Mouse (Mus musculus): Measurements from ENCODE around the gene Pdzk1.

Gene Pdzk1

DNA sequence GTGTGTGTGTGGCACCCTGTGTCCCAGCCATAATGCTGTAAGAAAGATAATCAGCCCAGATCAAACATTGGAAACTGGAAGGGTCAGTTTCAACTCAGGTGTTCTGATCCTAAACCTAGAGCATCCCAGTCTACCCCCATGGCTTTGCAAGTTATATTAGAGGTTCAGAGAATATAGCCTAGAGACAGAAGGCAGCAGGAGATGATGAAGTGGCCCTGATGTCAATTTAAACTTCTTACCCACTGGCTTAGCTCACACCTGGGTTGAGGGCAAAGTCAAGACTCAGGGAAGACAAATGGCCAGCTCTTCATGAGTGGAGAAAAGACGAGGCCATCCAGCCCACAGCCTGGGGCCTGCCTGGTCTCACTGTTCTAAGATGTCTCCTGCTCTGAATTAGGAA is at the start of gene Pdzk1, which contains the start of gene Cd160:
Gene Pdzk1 (plus strand): TSS at position 301 of the 400 bp plus-strand sequence.
Gene Cd160 (minus strand): TSS at position 368 of the 400 bp plus-strand sequence.
- DNase-seq, result no peak

DNA sequence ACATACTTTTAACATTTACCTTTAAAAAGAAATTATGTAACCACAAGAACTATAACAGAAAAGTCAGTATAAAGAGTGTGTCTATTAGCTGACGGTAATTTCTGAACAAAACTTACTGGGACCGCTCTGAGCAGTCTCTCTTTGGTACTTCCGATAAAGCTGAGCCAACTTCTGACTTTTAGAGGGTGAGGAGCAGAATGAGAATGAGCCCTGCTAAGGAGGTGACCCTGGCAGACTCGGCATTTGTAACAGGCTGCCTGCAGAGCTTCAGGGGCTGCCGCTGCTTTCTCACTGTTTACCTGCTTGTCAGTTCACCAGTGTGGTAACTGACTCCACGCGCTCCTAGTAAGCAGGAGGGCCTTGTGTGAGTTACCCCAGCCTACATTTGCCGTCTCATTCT is 46.8 kb upstream of the Pdzk1 start:
- DNase-seq, result no peak

GRCm38 (mm10) chr3:96787784-96788183 is 41.3 kb upstream of the Pdzk1 start:
- DNase-seq, result no peak

DNA sequence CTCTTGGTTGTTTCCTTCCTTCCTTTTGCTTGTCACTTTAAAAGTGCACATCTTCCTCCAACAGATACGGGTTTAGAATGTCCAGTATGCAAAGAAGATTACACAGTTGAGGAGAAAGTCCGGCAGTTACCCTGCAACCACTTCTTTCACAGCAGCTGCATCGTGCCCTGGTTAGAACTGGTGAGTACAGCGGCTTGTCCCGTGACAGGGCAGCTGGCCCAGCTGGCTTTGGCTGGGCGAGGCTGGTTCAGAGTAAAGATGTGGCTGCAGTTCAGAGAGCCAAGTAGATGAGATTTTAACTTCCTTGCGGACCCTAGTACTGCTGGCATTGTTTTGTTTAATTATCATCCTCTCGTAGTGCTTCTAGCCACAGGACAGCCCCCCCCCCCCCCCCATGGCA is 40.6 kb upstream of the Pdzk1 start:
- peak; percentile 29 for DNase-seq

GRCm38 (mm10) chr3:96800254-96800653 is 28.8 kb upstream of the Pdzk1 start:
- DNase-seq, result no peak

DNA sequence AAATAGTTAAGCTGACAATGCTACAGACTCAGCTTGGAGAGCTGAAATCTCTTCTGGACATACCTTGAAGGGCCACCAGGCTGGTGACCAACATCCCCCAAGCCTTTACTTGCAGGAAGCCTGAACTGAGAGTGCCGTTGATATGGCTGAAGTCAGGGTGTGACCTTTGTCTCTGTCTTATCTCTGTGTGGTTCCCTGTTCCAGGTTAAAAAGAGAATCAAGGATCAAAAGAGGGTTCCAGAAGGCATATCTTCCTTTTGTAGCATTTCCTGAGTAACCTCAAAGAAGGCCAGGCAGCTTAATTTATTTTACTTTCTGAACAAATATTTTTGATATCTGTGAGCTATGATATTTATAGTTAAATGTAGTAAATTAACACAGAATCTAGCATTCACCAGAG is 26.9 kb upstream of the Pdzk1 start:
- no peak for DNase-seq

GRCm38 (mm10) chr3:96808136-96808535 is 20.9 kb upstream of the Pdzk1 start:
- no peak for DNase-seq

- no peak for DNase-seq
Observed at GRCm38 (mm10) chr3:96808651-96809050, 20.4 kb upstream of the Pdzk1 start.

DNA sequence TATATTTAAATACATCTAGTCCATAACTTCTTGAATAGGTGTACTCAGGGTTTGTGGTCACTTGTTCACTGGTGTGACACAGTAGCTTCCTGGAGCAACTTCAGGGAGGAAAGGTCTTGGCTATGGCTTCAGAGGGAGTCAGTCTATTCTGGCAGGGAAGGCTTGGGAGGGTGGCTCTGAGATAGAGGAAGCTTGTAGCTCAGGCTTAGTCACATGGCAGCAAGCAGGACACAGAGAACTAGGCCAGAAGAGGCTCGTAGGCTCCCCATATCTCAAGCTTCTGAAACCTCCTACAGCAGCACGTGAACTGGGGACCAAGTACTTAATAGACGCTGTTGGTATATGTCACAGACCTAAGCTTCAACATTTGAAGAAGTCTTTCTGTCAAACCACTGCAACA is 17.9 kb upstream of the Pdzk1 start:
- DNase-seq, result no peak

GRCm38 (mm10) chr3:96812395-96813091 is 16.5 kb upstream of the Pdzk1 start:
- DNase-seq, result peak; percentile 72

DNA sequence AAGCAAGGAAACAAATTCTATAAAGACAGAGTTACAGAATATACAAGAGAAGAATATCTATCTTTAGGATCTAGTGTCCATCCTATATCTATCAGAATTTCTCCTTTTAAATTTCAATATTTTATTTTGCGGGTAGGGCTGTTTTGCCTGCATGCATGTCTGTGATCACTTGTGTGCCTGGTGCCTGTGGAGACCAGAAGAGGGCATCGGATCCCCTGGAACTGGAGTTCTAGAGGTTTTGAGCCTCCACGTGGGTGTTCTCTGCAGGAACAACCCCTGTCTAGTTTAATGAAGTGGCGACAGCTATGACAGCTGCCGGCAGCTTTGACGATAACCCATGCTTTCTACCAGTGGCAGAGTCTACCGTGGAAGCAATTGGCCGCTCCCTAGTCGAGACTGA is 16.0 kb upstream of the Pdzk1 start:
- peak; percentile 44 for DNase-seq

- DNase-seq, result no peak
Observed at GRCm38 (mm10) chr3:96813591-96814244, 15.4 kb upstream of the Pdzk1 start.

GRCm38 (mm10) chr3:96814342-96814741 is 14.7 kb upstream of the Pdzk1 start:
- no peak for DNase-seq

DNA sequence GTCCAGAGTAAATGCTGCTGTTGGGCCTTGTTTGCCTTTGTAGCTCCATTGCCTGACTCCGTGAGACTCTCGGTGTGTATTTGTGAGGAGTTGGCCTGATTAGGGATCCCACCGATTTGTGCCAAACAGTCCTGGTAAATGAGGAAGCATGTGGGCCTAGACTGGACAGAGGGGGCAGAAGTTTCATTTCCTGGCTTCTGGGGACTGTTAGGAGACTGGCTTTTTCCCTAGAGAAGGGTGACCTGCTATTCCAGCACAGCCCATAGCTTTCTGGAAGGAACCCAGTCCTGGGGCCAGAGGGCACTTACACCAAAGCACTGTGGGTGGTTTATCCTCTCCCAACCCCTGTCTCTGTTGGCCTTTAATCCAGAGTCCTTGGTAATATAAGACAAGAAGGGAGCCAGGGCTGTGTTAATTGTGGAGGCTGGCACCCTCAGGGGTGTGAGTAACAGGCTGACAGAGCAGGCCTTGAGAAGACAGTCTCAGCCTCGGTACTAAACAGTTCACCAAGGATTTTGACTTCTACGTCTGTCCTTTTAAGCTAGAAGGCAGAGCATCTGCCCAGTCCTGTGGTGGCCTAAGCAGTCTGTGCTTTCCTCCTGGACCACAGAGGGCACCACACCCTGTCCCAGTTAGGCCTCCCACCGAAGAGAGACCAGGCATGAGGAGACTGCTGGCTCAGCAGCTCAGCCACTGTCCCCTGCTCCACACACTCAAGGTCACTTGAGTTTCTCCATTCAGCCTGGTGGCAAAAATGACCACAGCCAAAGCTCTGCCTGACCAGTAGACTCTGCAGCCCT is 8.8 kb upstream of the Pdzk1 start:
- DNase-seq, result no peak

DNA sequence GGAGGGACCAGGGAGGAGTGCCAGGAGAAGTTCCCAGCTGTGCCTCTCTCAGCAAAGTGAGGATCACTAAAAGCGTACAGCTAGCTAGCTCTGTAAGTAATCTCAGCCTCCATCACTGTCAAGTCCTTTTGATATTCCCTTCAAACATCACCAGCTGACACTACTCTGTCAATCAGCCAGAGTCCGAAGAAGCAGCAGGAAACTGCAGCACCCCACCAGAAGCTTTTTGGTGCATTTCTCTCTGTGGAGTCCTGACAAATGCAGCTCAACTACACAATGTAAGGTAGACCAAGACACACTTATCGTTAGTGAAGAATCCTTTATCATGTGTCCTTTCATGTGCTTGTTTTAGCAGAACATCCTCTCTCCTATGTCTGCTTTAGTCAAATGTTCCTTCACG is 7.5 kb upstream of the Pdzk1 start:
- no peak for DNase-seq

DNA sequence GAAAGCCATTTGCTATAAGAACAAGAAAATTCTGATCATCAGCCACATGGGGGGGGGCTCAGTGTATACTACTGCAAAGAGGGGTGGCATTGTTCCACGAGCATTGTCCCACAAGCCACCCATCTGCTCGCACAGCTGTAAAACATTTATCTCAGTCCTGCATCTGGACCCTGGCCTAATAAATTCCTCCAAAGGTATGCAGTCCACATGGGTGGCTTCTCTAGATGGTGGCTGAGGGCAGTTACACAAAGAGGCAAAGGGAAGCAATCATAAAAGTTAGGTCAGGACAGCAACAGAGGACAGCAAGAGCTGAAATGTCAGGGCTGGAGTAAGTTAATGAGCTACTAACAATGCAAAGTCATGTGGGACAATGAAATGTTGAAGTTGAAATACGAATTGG is 5.4 kb upstream of the Pdzk1 start:
- no peak for DNase-seq

GRCm38 (mm10) chr3:96824614-96825013 is 4.5 kb upstream of the Pdzk1 start:
- no peak for DNase-seq

GRCm38 (mm10) chr3:96825261-96825660 is 3.8 kb upstream of the Pdzk1 start:
- no peak for DNase-seq

DNA sequence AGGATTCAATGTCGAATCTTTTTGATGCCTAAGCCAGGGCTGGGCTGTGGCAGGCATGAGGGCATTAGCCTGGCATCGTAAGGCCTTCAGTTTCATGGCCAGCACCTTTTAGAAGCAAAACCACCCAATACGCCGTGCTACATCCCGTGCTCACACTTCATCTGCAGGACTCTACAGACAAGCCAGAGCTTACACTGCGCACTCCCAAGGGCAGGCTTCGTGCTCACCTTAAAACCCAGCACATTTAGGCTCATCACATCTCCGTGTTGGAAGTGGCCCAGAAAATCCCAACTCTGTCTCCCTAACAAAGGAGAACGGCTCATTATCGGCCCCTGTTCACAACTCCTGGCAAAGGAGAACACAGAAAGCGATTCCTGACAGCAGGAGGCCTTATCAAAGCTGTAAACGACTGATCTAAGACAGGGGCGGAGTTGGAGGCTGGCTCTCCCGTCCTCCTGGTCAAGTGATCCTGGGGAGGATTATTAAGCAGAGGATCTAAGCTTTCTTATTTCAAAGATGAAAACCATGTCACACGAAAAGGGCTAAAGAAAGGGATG is 698 bp upstream of the Pdzk1 start:
- DNase-seq, result no peak

DNA sequence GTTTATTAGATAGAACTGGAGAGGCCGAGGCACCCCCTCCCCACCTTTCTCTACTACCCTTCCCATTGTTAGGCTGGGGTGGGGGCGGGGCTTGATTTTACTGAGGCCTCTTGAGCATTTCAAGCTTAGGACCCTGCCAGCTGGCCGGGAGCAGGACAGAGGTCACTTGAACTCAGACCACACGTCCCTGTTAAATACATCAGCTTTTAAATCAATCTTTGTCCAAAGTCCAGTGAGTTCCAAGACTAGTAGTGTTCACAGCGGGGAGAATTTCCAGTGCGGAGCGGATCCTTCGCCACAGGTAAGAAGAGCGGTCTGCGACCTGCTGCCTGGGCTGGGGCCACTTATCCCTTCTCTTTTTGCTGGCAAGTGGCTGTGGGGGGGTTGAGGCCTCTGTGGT is 772 bp downstream of the Pdzk1 start:
- DNase-seq, result no peak

- no peak for DNase-seq
Observed at GRCm38 (mm10) chr3:96832930-96833329, 3.8 kb downstream of the Pdzk1 start.

- no peak for DNase-seq
Observed at GRCm38 (mm10) chr3:96834587-96835348, 5.7 kb downstream of the Pdzk1 start.

DNA sequence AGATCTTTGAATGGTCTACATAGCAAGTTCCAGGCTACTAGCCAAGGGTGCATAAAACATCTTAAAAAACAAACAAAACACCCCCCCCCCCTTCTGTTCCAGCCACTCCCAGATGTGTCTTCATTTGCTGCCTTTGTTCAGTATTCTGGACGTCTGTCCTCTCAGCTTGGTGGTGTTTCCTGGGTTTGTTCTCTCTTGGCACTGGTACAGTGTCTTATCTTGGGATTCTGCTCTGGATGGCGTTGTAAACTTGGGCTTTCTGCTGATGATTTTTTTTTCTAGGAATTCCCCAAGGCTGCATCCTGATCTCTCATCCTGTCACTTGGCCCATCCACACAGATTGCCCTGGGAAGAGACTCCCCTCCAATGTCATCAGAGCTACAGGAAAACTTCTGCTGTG is 7.3 kb downstream of the Pdzk1 start:
- DNase-seq, result no peak
